Mouse (Mus musculus): Measurements from ENCODE around the gene Atp5e.

Atp5e gene

GRCm38 (mm10) chr2:174415001-174415730 lies 48.7 kb downstream of the Atp5e start:
- no peak for DNase-seq (ENCODE audit: low read depth, low spot score)

- no peak for DNase-seq (ENCODE audit: low read depth, low spot score)
Measured at GRCm38 (mm10) chr2:174413127-174413526, 50.8 kb downstream of the Atp5e start.

Measured in brain, embryonic 18.5 days (tissue).